ENCODE assay signal across 15 mouse cellular contexts in the genomic region with DNA sequence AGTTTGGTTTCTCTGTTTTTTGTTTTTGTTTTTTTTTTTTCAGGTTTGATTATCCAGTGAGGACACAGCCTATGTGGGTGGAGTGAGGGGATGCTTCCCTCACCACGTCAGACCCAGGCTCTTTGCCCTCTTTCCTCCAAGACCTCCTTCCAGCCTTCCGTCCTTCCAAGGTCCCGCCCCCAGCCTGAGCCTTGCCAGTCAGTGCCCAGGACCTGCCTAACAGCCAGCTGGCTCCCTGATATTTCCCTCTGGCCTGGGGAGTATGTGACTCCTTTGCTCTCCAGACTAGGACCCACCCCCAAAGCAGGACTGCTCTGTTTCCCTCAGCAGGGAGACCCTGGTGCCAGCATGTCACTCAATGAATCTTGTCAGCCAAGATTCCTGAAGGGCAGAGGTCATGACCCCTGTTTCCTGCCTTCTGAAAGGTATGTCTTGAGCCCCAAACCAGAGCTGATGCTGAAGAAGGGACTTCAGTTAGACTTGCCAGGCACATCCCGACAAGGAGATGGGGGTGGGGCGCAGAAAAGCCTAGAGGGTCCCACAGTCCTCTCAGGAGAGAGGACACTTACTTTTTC. TPM values are rescaled to one million over a fixed set of nuclear protein-coding genes. Genes with fewer than 3 reads are reported as not detected.
DNase-seq lines count a peak whose midpoint lies in the region; ATAC-seq and TF ChIP-seq lines count a peak whose summit lies in the region.
"Had no signal": no experiment of that assay in that cellular context is flagged by ENCODE, and none has a peak within 500 bp of the region (broad histone marks: within the 10 kb centered on the region; RNA-seq: fewer than 3 reads in every experiment).

No protein-coding gene starts in this region.

- peak overlapping the region; percentile 9; the same call in 1 of the 2 replicates for H3K27ac ChIP-seq in heart, embryonic 10.5 days
- no peak overlapping the region for H3K27ac ChIP-seq in heart, embryonic 12.5 days (ENCODE audit: poor library complexity, severe bottlenecking)
- peak overlapping the region; percentile 81 for H3K27ac ChIP-seq in stomach, postnatal 0 days (replicated peaks)
- no peak overlapping the region for H3K27ac ChIP-seq in midbrain, embryonic 16.5 days (ENCODE audit: low read length)
- H3K27ac ChIP-seq: liver, embryonic 12.5 days; neural tube, embryonic 12.5 days had no signal

- DNase-seq in heart, embryonic 10.5 days (ENCODE audit: low spot score) = no peak
- peak; percentile 78 for DNase-seq in testis, postnatal 10 days (ENCODE audit: low spot score)
- no peak for DNase-seq in testis, postnatal 14 days (ENCODE audit: low spot score)
- peak; percentile 70 for DNase-seq in gastrocnemius, postnatal 14 days
- no peak for DNase-seq in stomach, postnatal 0 days (ENCODE audit: low spot score)
- no peak for DNase-seq in neural tube, embryonic 10.5 days (ENCODE audit: extremely low spot score, low spot score)
- DNase-seq: adrenal gland, adult 8-10 months; lung, postnatal 36 days; midbrain, embryonic 14.5 days had no signal

- no peak for TF ChIP-seq EP300 in stomach, postnatal 0 days (optimal IDR thresholded peaks at IDR 0.05)

- no peak overlapping the region for H3K4me3 ChIP-seq in heart, embryonic 10.5 days
- H3K4me3 ChIP-seq in heart, embryonic 12.5 days = no peak overlapping the region
- no peak overlapping the region for H3K4me3 ChIP-seq in stomach, postnatal 0 days (ENCODE audit: low read depth, low read length)
- H3K4me3 ChIP-seq in midbrain, embryonic 16.5 days (ENCODE audit: low read depth, low read length) = no peak overlapping the region
- H3K4me3 ChIP-seq: liver, embryonic 12.5 days; neural tube, embryonic 12.5 days had no signal

- H3K4me1 ChIP-seq in heart, embryonic 10.5 days = peaks cover 36% of the 10 kb centered on the region
- peaks cover 28% of the 10 kb centered on the region for H3K4me1 ChIP-seq in heart, embryonic 12.5 days (replicated peaks)
- H3K4me1 ChIP-seq in stomach, postnatal 0 days (replicated peaks; ENCODE audit: control insufficient read depth, insufficient read depth) = peaks cover 3% of the 10 kb centered on the region; the same call in 1 of the 2 replicates
- no peaks in the 10 kb centered on the region for H3K4me1 ChIP-seq in midbrain, embryonic 16.5 days (ENCODE audit: control insufficient read depth, insufficient read depth, low read length)

- ATAC-seq in heart, embryonic 12.5 days (ENCODE audit: insufficient number of reproducible peaks, low FRiP score) = no peak
- ATAC-seq in stomach, postnatal 0 days (ENCODE audit: low FRiP score, low TSS enrichment) = 0 out of 2 replicates have a peak, but pooled peaks have one; percentile 13
- no peak for ATAC-seq in midbrain, embryonic 16.5 days
- ATAC-seq: CD4-positive, CD25-positive, alpha-beta regulatory T cell, adult 4 months; liver, embryonic 12.5 days had no signal

- H3K27me3 ChIP-seq in heart, embryonic 10.5 days (ENCODE audit: insufficient read depth, poor library complexity, severe bottlenecking) = peaks cover 20% of the 10 kb centered on the region; the same call in 1 of the 2 replicates
- peaks cover 22% of the 10 kb centered on the region for H3K27me3 ChIP-seq in heart, embryonic 12.5 days (replicated peaks)
- no peaks in the 10 kb centered on the region for H3K27me3 ChIP-seq in stomach, postnatal 0 days (ENCODE audit: control insufficient read depth, insufficient read depth, low read length)
- no peaks in the 10 kb centered on the region for H3K27me3 ChIP-seq in midbrain, embryonic 16.5 days (ENCODE audit: control insufficient read depth, insufficient read depth, low read depth, low read length)

- H3K9me3 ChIP-seq in heart, embryonic 10.5 days = no peaks in the 10 kb centered on the region
- H3K9me3 ChIP-seq in heart, embryonic 12.5 days (replicated peaks) = no peaks in the 10 kb centered on the region
- no peaks in the 10 kb centered on the region for H3K9me3 ChIP-seq in stomach, postnatal 0 days (ENCODE audit: control insufficient read depth, low read length)
- no peaks in the 10 kb centered on the region for H3K9me3 ChIP-seq in midbrain, embryonic 16.5 days (replicated peaks; ENCODE audit: control insufficient read depth, low read length, poor library complexity, severe bottlenecking)
- H3K9me3 ChIP-seq: liver, embryonic 12.5 days; neural tube, embryonic 12.5 days had no signal

- no peak overlapping the region for H3K9ac ChIP-seq in heart, embryonic 12.5 days
- no peak overlapping the region for H3K9ac ChIP-seq in stomach, postnatal 0 days (ENCODE audit: low read length)
- H3K9ac ChIP-seq in midbrain, embryonic 16.5 days (ENCODE audit: low read depth, low read length) = no peak overlapping the region
- H3K9ac ChIP-seq: liver, embryonic 12.5 days; neural tube, embryonic 12.5 days had no signal

- 45% methylated on average over 5 of the region's 5 CpGs for whole genome bisulfite sequencing in heart, embryonic 10.5 days
- 52% methylated on average over 5 of the region's 5 CpGs for WGBS in heart, embryonic 12.5 days
- 45% methylated on average over 5 of the region's 5 CpGs for WGBS in stomach, postnatal 0 days
- 52% methylated on average over 5 of the region's 5 CpGs for WGBS in midbrain, embryonic 16.5 days

- intact Hi-C loops in gastrocnemius, postnatal 14 days (cut with DNase I; ENCODE audit: low total_unique reads) = no loop called here

- H3K4me2 ChIP-seq in heart, embryonic 12.5 days = no peak overlapping the region
- H3K4me2 ChIP-seq in stomach, postnatal 0 days (replicated peaks; ENCODE audit: low read depth) = 0 out of 2 replicates have a peak overlapping the region, but pooled peaks have one; percentile 4
- no peak overlapping the region for H3K4me2 ChIP-seq in midbrain, embryonic 16.5 days (ENCODE audit: low read length)
- H3K4me2 ChIP-seq: liver, embryonic 12.5 days; neural tube, embryonic 12.5 days had no signal

- no peak for TF ChIP-seq CTCF in stomach, postnatal 0 days (IDR thresholded peaks at IDR 0.05; ENCODE audit: low read depth)

- no peaks in the 10 kb centered on the region for H3K36me3 ChIP-seq in heart, embryonic 10.5 days
- no peaks in the 10 kb centered on the region for H3K36me3 ChIP-seq in heart, embryonic 12.5 days
- H3K36me3 ChIP-seq in stomach, postnatal 0 days (ENCODE audit: control insufficient read depth, insufficient read depth, low read length) = no peaks in the 10 kb centered on the region
- H3K36me3 ChIP-seq in midbrain, embryonic 16.5 days (ENCODE audit: control insufficient read depth, insufficient read depth, low read length) = no peaks in the 10 kb centered on the region
- H3K36me3 ChIP-seq: liver, embryonic 12.5 days; neural tube, embryonic 12.5 days had no signal

RNA-seq across cellular contexts. Expression of a gene that starts 22.8 kb away (rescaled TPM):
- 1.1 and 1.7 TPM in 2 replicates for polyA plus RNA-seq in heart, embryonic 10.5 days (2016; fragmentation: Nextera tagmentation; extraction: Ambion mirVana)
- 0.89 and 0.95 TPM in 2 replicates for polyA plus RNA-seq in heart, embryonic 12.5 days (2016; fragmentation: Nextera tagmentation; extraction: Ambion mirVana)
- 10 to 100 TPM; 15.7 to 18.5 TPM for total RNA-seq in gastrocnemius, postnatal 14 days (2021)
- polyA plus RNA-seq in stomach, postnatal 0 days (2015; fragmentation: Nextera tagmentation; extraction: Ambion mirVana) = 2.2 and 2.7 TPM in 2 replicates
- 5.3 and 5.8 TPM in 2 replicates for polyA plus RNA-seq in midbrain, embryonic 16.5 days (2015; fragmentation: Nextera tagmentation; extraction: Ambion mirVana)
- total RNA-seq: hematopoietic stem cell, adult 5-6 weeks had no signal
- polyA plus RNA-seq: CD4-positive, CD25-positive, alpha-beta regulatory T cell, adult 4 months had no signal

RNA-seq across cellular contexts. Expression of a gene that starts 59.2 kb away (rescaled TPM):
- 47.3 and 47.5 TPM in 2 replicates for polyA plus RNA-seq in heart, embryonic 10.5 days (2016; fragmentation: Nextera tagmentation; extraction: Ambion mirVana)
- polyA plus RNA-seq in heart, embryonic 12.5 days (2016; fragmentation: Nextera tagmentation; extraction: Ambion mirVana) = 41.2 and 43.6 TPM in 2 replicates
- 10 to 100 TPM; 38.6 to 69.1 TPM for total RNA-seq in gastrocnemius, postnatal 14 days (2021)
- 29.8 and 31.8 TPM in 2 replicates for polyA plus RNA-seq in stomach, postnatal 0 days (2015; fragmentation: Nextera tagmentation; extraction: Ambion mirVana)
- polyA plus RNA-seq in midbrain, embryonic 16.5 days (2015; fragmentation: Nextera tagmentation; extraction: Ambion mirVana) = 0.67 and 1.4 TPM in 2 replicates
- polyA plus RNA-seq: CD4-positive, CD25-positive, alpha-beta regulatory T cell, adult 4 months had no signal

Comparison
In these comparisons a context has a peak if more than half of its experiments do, and no peak if none do; other contexts are left out.
1. DNase-seq: peak in testis, postnatal 10 days (single experiment) and gastrocnemius, postnatal 14 days (single experiment); none in heart, embryonic 10.5 days (single experiment), testis, postnatal 14 days (single experiment), stomach, postnatal 0 days (single experiment) and neural tube, embryonic 10.5 days (single experiment).
2. H3K27ac ChIP-seq: peak in heart, embryonic 10.5 days (single experiment) and stomach, postnatal 0 days (single experiment); none in heart, embryonic 12.5 days (single experiment) and midbrain, embryonic 16.5 days (single experiment).
3. RNA of a gene that starts 59.2 kb away (polyA plus RNA-seq): 47.3 to 47.5 TPM in heart, embryonic 10.5 days, 41.2 to 43.6 TPM in heart, embryonic 12.5 days and 29.8 to 31.8 TPM in stomach, postnatal 0 days; 0.67 to 1.4 TPM in midbrain, embryonic 16.5 days; every median in the first group is over 10 times any median in the second.